Mouse (Mus musculus): Measurements from ENCODE around the gene Serpina3m. TPM values are rescaled to one million over a fixed set of nuclear protein-coding genes. Genes with fewer than 3 reads are reported as not detected.
"Not testable (repeated sequence)": the region's sequence is repeated elsewhere in the genome, so short reads cannot be mapped to it uniquely, and the experiment has no call there.

Gene Serpina3m
- not detected in 2 replicates for polyA plus RNA-seq (2016; fragmentation: Nextera tagmentation; extraction: Ambion mirVana)

- 88% methylated on average over 3 of the region's 3 CpGs for WGBS
- H3K9me3 ChIP-seq (replicated peaks) = not testable (repeated sequence)
These were observed at the start of gene Serpina3m, which contains the start of gene Serpina3k for GRCm38 (mm10) chr12:104338226-104338625. Gene Serpina3m, plus strand, starts transcription at chr12:104338486. Gene Serpina3k, plus strand, starts transcription at chr12:104338486.

GRCm38 (mm10) chr12:104289872-104290271 is 48.4 kb upstream of the Serpina3m start:
- no peak overlapping the region for H3K4me3 ChIP-seq
- WGBS = 53% methylated on average over 4 of the region's 4 CpGs
- no peaks in the 10 kb centered on the region for H3K9me3 ChIP-seq (replicated peaks)

More at GRCm38 (mm10) chr12:104338226-104338625, at the start of gene Serpina3m, which contains the start of gene Serpina3k:
- not testable (repeated sequence) for H3K27ac ChIP-seq; H3K4me3 ChIP-seq; H3K36me3 ChIP-seq; H3K27me3 ChIP-seq (ENCODE audit: low read depth, poor library complexity, severe bottlenecking); DNase-seq (ENCODE audit: low spot score); H3K4me1 ChIP-seq

GRCm38 (mm10) chr12:104293963-104294362 is 44.3 kb upstream of the Serpina3m start:
- Histone ChIP-seq H3K9me3 (replicated peaks) (no peaks in the 10 kb centered on the region), H3K27ac (no peak overlapping the region), H3K27me3 (ENCODE audit: low read depth, poor library complexity, severe bottlenecking) (no peaks in the 10 kb centered on the region), H3K36me3 (no peaks in the 10 kb centered on the region), H3K4me1 (no peaks in the 10 kb centered on the region), H3K4me3 (no peak overlapping the region)
- no peak for DNase-seq (ENCODE audit: low spot score)
- 89% methylated on average over 2 of the region's 2 CpGs for WGBS

More at GRCm38 (mm10) chr12:104289872-104290271, 48.4 kb upstream of the Serpina3m start:
- DNase-seq (ENCODE audit: low spot score) = no peak
- H3K27me3 ChIP-seq (ENCODE audit: low read depth, poor library complexity, severe bottlenecking) = no peaks in the 10 kb centered on the region
- no peaks in the 10 kb centered on the region for H3K4me1 ChIP-seq
- no peak overlapping the region for H3K27ac ChIP-seq
- no peaks in the 10 kb centered on the region for H3K36me3 ChIP-seq

- no peak for DNase-seq (ENCODE audit: low spot score)
- 93% methylated on average over 2 of the region's 2 CpGs for WGBS
- Histone ChIP-seq H3K27ac (no peak overlapping the region), H3K4me3 (no peak overlapping the region), H3K27me3 (ENCODE audit: low read depth, poor library complexity, severe bottlenecking) (no peaks in the 10 kb centered on the region), H3K4me1 (no peaks in the 10 kb centered on the region), H3K36me3 (no peaks in the 10 kb centered on the region), H3K9me3 (replicated peaks) (no peaks in the 10 kb centered on the region)
These were observed 40.2 kb upstream of the Serpina3m start for GRCm38 (mm10) chr12:104298049-104298448.

GRCm38 (mm10) chr12:104305991-104306390 is 32.3 kb upstream of the Serpina3m start:
- Histone ChIP-seq H3K9me3 (replicated peaks) (no peaks in the 10 kb centered on the region), H3K4me1 (no peaks in the 10 kb centered on the region), H3K27ac (no peak overlapping the region), H3K27me3 (ENCODE audit: low read depth, poor library complexity, severe bottlenecking) (no peaks in the 10 kb centered on the region), H3K4me3 (no peak overlapping the region), H3K36me3 (no peaks in the 10 kb centered on the region)
- WGBS = 90% methylated on average over 4 of the region's 4 CpGs
- no peak for DNase-seq (ENCODE audit: low spot score)

GRCm38 (mm10) chr12:104314253-104314652 is 24.0 kb upstream of the Serpina3m start, which contains the start of gene Serpina3j:
Gene Serpina3j, plus strand, starts transcription at chr12:104314553.
- no peak for DNase-seq (ENCODE audit: low spot score)
- no peaks in the 10 kb centered on the region for H3K4me1 ChIP-seq
- no peaks in the 10 kb centered on the region for H3K36me3 ChIP-seq
- no peaks in the 10 kb centered on the region for H3K9me3 ChIP-seq (replicated peaks)
- H3K27me3 ChIP-seq (ENCODE audit: low read depth, poor library complexity, severe bottlenecking) = no peaks in the 10 kb centered on the region
- no peak within 1 kb of the TSS for H3K27ac ChIP-seq
- 91% methylated on average over 1 of the region's 1 CpGs for WGBS
- H3K4me3 ChIP-seq = no peak within 1 kb of the TSS

GRCm38 (mm10) chr12:104322454-104322853 is 15.8 kb upstream of the Serpina3m start:
- Histone ChIP-seq H3K27me3 (ENCODE audit: low read depth, poor library complexity, severe bottlenecking) (no peaks in the 10 kb centered on the region), H3K36me3 (no peaks in the 10 kb centered on the region), H3K9me3 (replicated peaks) (no peaks in the 10 kb centered on the region), H3K27ac (no peak overlapping the region), H3K4me1 (no peaks in the 10 kb centered on the region), H3K4me3 (no peak overlapping the region)
- DNase-seq (ENCODE audit: low spot score) = no peak
- 36% methylated on average over 1 of the region's 1 CpGs for WGBS

- DNase-seq (ENCODE audit: low spot score) = peak; percentile 9
- Histone ChIP-seq H3K27me3 (ENCODE audit: low read depth, poor library complexity, severe bottlenecking) (no peaks in the 10 kb centered on the region), H3K9me3 (replicated peaks) (no peaks in the 10 kb centered on the region), H3K4me1 (no peaks in the 10 kb centered on the region), H3K27ac (no peak overlapping the region), H3K36me3 (no peaks in the 10 kb centered on the region), H3K4me3 (no peak overlapping the region)
- 47% methylated on average over 1 of the region's 1 CpGs for WGBS
These were observed 6.6 kb upstream of the Serpina3m start for GRCm38 (mm10) chr12:104331701-104332100.

GRCm38 (mm10) chr12:104336873-104337272 is 1.4 kb upstream of the Serpina3m start:
- H3K4me3 ChIP-seq; H3K4me1 ChIP-seq; H3K27ac ChIP-seq; H3K9me3 ChIP-seq (replicated peaks); H3K36me3 ChIP-seq; H3K27me3 ChIP-seq (ENCODE audit: low read depth, poor library complexity, severe bottlenecking): not testable (repeated sequence)
- DNase-seq (ENCODE audit: low spot score) = peak; percentile 22

GRCm38 (mm10) chr12:104338705-104339104 is 419 bp downstream of the Serpina3m start:
- Histone ChIP-seq H3K27me3 (ENCODE audit: low read depth, poor library complexity, severe bottlenecking) (no peaks in the 10 kb centered on the region), H3K4me3 (no peak overlapping the region), H3K4me1 (no peaks in the 10 kb centered on the region), H3K36me3 (no peaks in the 10 kb centered on the region), H3K9me3 (replicated peaks) (no peaks in the 10 kb centered on the region), H3K27ac (no peak overlapping the region)
- DNase-seq (ENCODE audit: low spot score) = no peak
- WGBS = 90% methylated on average over 3 of the region's 3 CpGs

- not testable (repeated sequence) for H3K27ac ChIP-seq; H3K27me3 ChIP-seq (ENCODE audit: low read depth, poor library complexity, severe bottlenecking); H3K9me3 ChIP-seq (replicated peaks); H3K4me3 ChIP-seq; DNase-seq (ENCODE audit: low spot score); H3K4me1 ChIP-seq; H3K36me3 ChIP-seq
These were observed 4.2 kb downstream of the Serpina3m start for GRCm38 (mm10) chr12:104342489-104342888.

GRCm38 (mm10) chr12:104345181-104345580 is 6.9 kb downstream of the Serpina3m start:
- Histone ChIP-seq H3K27me3 (ENCODE audit: low read depth, poor library complexity, severe bottlenecking) (no peaks in the 10 kb centered on the region), H3K36me3 (no peaks in the 10 kb centered on the region), H3K4me1 (no peaks in the 10 kb centered on the region), H3K4me3 (no peak overlapping the region), H3K9me3 (replicated peaks) (no peaks in the 10 kb centered on the region), H3K27ac (no peak overlapping the region)
- no peak for DNase-seq (ENCODE audit: low spot score)
- WGBS = 78% methylated on average over 2 of the region's 2 CpGs

GRCm38 (mm10) chr12:104345707-104346106 is 7.4 kb downstream of the Serpina3m start:
- Histone ChIP-seq H3K4me1 (no peaks in the 10 kb centered on the region), H3K27me3 (ENCODE audit: low read depth, poor library complexity, severe bottlenecking) (no peaks in the 10 kb centered on the region), H3K36me3 (no peaks in the 10 kb centered on the region), H3K27ac (no peak overlapping the region), H3K9me3 (replicated peaks) (no peaks in the 10 kb centered on the region), H3K4me3 (no peak overlapping the region)
- no peak for DNase-seq (ENCODE audit: low spot score)

- WGBS = 78% methylated on average over 2 of the region's 2 CpGs
- H3K27ac ChIP-seq = no peak overlapping the region
- no peaks in the 10 kb centered on the region for H3K36me3 ChIP-seq
- no peak overlapping the region for H3K4me3 ChIP-seq
- H3K4me1 ChIP-seq = no peaks in the 10 kb centered on the region
- H3K27me3 ChIP-seq (ENCODE audit: low read depth, poor library complexity, severe bottlenecking) = no peaks in the 10 kb centered on the region
- H3K9me3 ChIP-seq (replicated peaks) = no peaks in the 10 kb centered on the region
- DNase-seq (ENCODE audit: low spot score) = no peak
These were observed 8.8 kb downstream of the Serpina3m start for GRCm38 (mm10) chr12:104347091-104347490.
